Mouse (Mus musculus): ENCODE measurements around the gene Ndufa8. TPM values are rescaled to one million over a fixed set of nuclear protein-coding genes. Genes with fewer than 3 reads are reported as not detected.

The Ndufa8 gene
- polyA plus RNA-seq, 1 experiment from 2014 or later = 236 TPM

- Histone ChIP-seq H3K4me2 (ENCODE audit: low read depth, low read length) (no peak overlapping the region), H3K36me3 (ENCODE audit: control insufficient read depth, insufficient read depth, low read length) (no peaks in the 10 kb centered on the region), H3K9ac (ENCODE audit: low read depth, low read length) (no peak overlapping the region), H3K4me3 (ENCODE audit: low read depth, low read length) (no peak overlapping the region), H3K9me3 (ENCODE audit: control insufficient read depth, low read length) (no peaks in the 10 kb centered on the region), H3K27me3 (replicated peaks; ENCODE audit: control insufficient read depth, insufficient read depth, low read length) (peaks cover 9% of the 10 kb centered on the region), H3K27ac (replicated peaks; ENCODE audit: low read depth, low read length) (no peak overlapping the region), H3K4me1 (ENCODE audit: control insufficient read depth, insufficient read depth, low read length) (peaks cover 11% of the 10 kb centered on the region)
- WGBS = 17% methylated on average over 4 of the region's 4 CpGs
- DNase-seq (ENCODE audit: low spot score) (peak; percentile 89), ATAC-seq (ENCODE audit: low read depth) (0 out of 2 replicates have a peak, but pooled peaks have one; percentile 32)
These were observed 39.8 kb downstream of the Ndufa8 start for GRCm38 (mm10) chr2:36009386-36009785.

DNA sequence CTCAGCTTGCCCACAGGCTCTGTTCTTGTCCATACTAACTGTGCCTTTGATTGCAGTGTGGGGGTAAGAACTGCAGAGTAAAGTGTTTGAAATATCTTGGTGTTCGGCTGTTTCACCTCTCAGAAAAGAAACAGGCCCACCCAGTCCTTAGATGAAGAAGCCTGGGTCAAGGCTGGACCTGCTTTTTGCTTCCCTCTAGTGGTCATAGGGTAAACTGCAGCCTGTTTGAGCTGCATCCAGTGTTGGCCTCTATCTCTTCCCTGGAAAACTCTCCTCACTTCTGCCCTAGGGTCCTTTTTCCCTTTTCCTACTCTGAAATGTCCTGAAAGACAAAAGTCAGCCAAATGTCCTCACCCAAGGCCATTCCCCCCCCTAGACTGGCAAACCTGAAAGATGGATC lies 41.1 kb downstream of the Ndufa8 start:
- Histone ChIP-seq H3K4me2 (ENCODE audit: low read depth, low read length) (no peak overlapping the region), H3K4me3 (ENCODE audit: low read depth, low read length) (no peak overlapping the region), H3K36me3 (ENCODE audit: control insufficient read depth, insufficient read depth, low read length) (no peaks in the 10 kb centered on the region), H3K27ac (replicated peaks; ENCODE audit: low read depth, low read length) (no peak overlapping the region), H3K27me3 (replicated peaks; ENCODE audit: control insufficient read depth, insufficient read depth, low read length) (peaks cover 9% of the 10 kb centered on the region), H3K4me1 (ENCODE audit: control insufficient read depth, insufficient read depth, low read length) (peaks cover 11% of the 10 kb centered on the region), H3K9me3 (ENCODE audit: control insufficient read depth, low read length) (no peaks in the 10 kb centered on the region), H3K9ac (ENCODE audit: low read depth, low read length) (no peak overlapping the region)
- ATAC-seq (ENCODE audit: low read depth) (no peak), DNase-seq (ENCODE audit: low spot score) (peak; percentile 25)
- WGBS = 27% methylated on average over 1 of the region's 1 CpGs

GRCm38 (mm10) chr2:36002188-36002587 lies 47.0 kb downstream of the Ndufa8 start:
- Histone ChIP-seq H3K4me3 (ENCODE audit: low read depth, low read length) (no peak overlapping the region), H3K27me3 (replicated peaks; ENCODE audit: control insufficient read depth, insufficient read depth, low read length) (no peaks in the 10 kb centered on the region), H3K36me3 (ENCODE audit: control insufficient read depth, insufficient read depth, low read length) (no peaks in the 10 kb centered on the region), H3K4me2 (ENCODE audit: low read depth, low read length) (no peak overlapping the region), H3K9me3 (ENCODE audit: control insufficient read depth, low read length) (no peaks in the 10 kb centered on the region), H3K27ac (replicated peaks; ENCODE audit: low read depth, low read length) (no peak overlapping the region), H3K4me1 (ENCODE audit: control insufficient read depth, insufficient read depth, low read length) (no peaks in the 10 kb centered on the region), H3K9ac (ENCODE audit: low read depth, low read length) (no peak overlapping the region)
- ATAC-seq (ENCODE audit: low read depth) (no peak), DNase-seq (ENCODE audit: low spot score) (no peak)
- WGBS = 34% methylated on average over 6 of the region's 6 CpGs

- DNase-seq (ENCODE audit: low spot score) = no peak
- H3K9ac ChIP-seq (ENCODE audit: low read depth, low read length) = no peak overlapping the region
- no peak for ATAC-seq (ENCODE audit: low read depth)
- no peaks in the 10 kb centered on the region for H3K9me3 ChIP-seq (ENCODE audit: control insufficient read depth, low read length)
- H3K4me1 ChIP-seq (ENCODE audit: control insufficient read depth, insufficient read depth, low read length) = no peaks in the 10 kb centered on the region
- H3K4me2 ChIP-seq (ENCODE audit: low read depth, low read length) = no peak overlapping the region
- H3K27ac ChIP-seq (replicated peaks; ENCODE audit: low read depth, low read length) = no peak overlapping the region
- no peaks in the 10 kb centered on the region; the same call in 1 of the 2 replicates for H3K27me3 ChIP-seq (replicated peaks; ENCODE audit: control insufficient read depth, insufficient read depth, low read length)
- no peak overlapping the region for H3K4me3 ChIP-seq (ENCODE audit: low read depth, low read length)
- 38% methylated on average over 1 of the region's 1 CpGs for WGBS
- H3K36me3 ChIP-seq (ENCODE audit: control insufficient read depth, insufficient read depth, low read length) = no peaks in the 10 kb centered on the region
These were observed 48.8 kb downstream of the Ndufa8 start for GRCm38 (mm10) chr2:36000390-36000789.

DNA sequence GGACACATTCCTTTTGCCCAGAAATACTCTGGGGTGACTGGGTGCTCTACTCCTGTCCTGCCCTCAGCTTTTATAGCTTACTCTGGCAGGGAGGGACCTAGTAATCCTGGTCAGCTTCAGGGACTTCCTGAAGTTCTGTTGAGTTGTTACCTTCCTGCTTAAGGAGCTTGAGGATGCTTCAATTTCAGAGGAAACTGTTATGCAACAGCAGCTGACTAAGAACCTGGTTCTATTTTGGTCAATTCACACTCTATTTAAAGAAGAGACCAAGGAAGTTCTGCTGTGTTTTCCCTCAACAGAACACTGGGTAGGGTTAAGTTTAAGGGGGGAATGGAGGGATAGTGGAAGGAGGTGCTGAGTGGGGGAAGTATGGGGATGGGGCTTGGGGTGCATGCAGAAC lies 50.0 kb downstream of the Ndufa8 start:
- Histone ChIP-seq H3K27ac (replicated peaks; ENCODE audit: low read depth, low read length) (no peak overlapping the region), H3K4me1 (ENCODE audit: control insufficient read depth, insufficient read depth, low read length) (no peaks in the 10 kb centered on the region), H3K9ac (ENCODE audit: low read depth, low read length) (no peak overlapping the region), H3K27me3 (replicated peaks; ENCODE audit: control insufficient read depth, insufficient read depth, low read length) (no peaks in the 10 kb centered on the region; the same call in 1 of the 2 replicates), H3K4me2 (ENCODE audit: low read depth, low read length) (no peak overlapping the region), H3K36me3 (ENCODE audit: control insufficient read depth, insufficient read depth, low read length) (no peaks in the 10 kb centered on the region), H3K9me3 (ENCODE audit: control insufficient read depth, low read length) (no peaks in the 10 kb centered on the region), H3K4me3 (ENCODE audit: low read depth, low read length) (no peak overlapping the region)
- ATAC-seq (ENCODE audit: low read depth) = no peak
- no peak for DNase-seq (ENCODE audit: low spot score)

DNA sequence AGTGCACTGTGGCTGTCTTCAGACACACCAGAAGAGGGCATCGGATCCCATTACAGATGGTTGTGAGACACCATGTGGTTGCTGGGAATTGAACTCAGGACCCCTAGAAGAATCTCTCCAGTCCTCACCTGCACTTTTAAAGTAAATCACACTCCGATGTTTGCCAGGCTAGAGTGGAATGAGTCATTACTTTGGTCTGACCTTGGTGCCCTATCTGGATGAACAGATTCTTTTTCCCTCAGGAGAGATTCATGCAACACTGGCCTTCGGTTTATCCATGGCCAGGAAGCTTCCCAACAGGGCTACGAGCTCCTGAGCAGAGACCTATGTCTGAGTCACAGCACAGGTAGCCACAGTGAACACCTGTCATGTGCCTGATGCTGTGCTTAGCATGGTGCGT lies 50.8 kb downstream of the Ndufa8 start:
- ATAC-seq (ENCODE audit: low read depth) (no peak), DNase-seq (ENCODE audit: low spot score) (no peak)
- Histone ChIP-seq H3K9ac (ENCODE audit: low read depth, low read length) (no peak overlapping the region), H3K27me3 (replicated peaks; ENCODE audit: control insufficient read depth, insufficient read depth, low read length) (no peaks in the 10 kb centered on the region; the same call in 1 of the 2 replicates), H3K36me3 (ENCODE audit: control insufficient read depth, insufficient read depth, low read length) (no peaks in the 10 kb centered on the region), H3K4me3 (ENCODE audit: low read depth, low read length) (no peak overlapping the region), H3K4me1 (ENCODE audit: control insufficient read depth, insufficient read depth, low read length) (no peaks in the 10 kb centered on the region), H3K27ac (replicated peaks; ENCODE audit: low read depth, low read length) (no peak overlapping the region), H3K4me2 (ENCODE audit: low read depth, low read length) (no peak overlapping the region), H3K9me3 (ENCODE audit: control insufficient read depth, low read length) (no peaks in the 10 kb centered on the region)
- WGBS = 83% methylated on average over 5 of the region's 5 CpGs

- Histone ChIP-seq H3K4me3 (ENCODE audit: low read depth, low read length) (no peak overlapping the region), H3K9ac (ENCODE audit: low read depth, low read length) (no peak overlapping the region), H3K36me3 (ENCODE audit: control insufficient read depth, insufficient read depth, low read length) (no peaks in the 10 kb centered on the region), H3K9me3 (ENCODE audit: control insufficient read depth, low read length) (no peaks in the 10 kb centered on the region), H3K4me2 (ENCODE audit: low read depth, low read length) (no peak overlapping the region), H3K27ac (replicated peaks; ENCODE audit: low read depth, low read length) (no peak overlapping the region), H3K27me3 (replicated peaks; ENCODE audit: control insufficient read depth, insufficient read depth, low read length) (no peaks in the 10 kb centered on the region; the same call in 1 of the 2 replicates), H3K4me1 (ENCODE audit: control insufficient read depth, insufficient read depth, low read length) (no peaks in the 10 kb centered on the region)
- WGBS = 68% methylated on average over 2 of the region's 2 CpGs
- no peak for DNase-seq (ENCODE audit: low spot score)
- ATAC-seq (ENCODE audit: low read depth) = no peak
These were observed 52.5 kb downstream of the Ndufa8 start for GRCm38 (mm10) chr2:35996753-35997152.

GRCm38 (mm10) chr2:35994303-35994702 lies 54.9 kb downstream of the Ndufa8 start:
- no peaks in the 10 kb centered on the region for H3K9me3 ChIP-seq (ENCODE audit: control insufficient read depth, low read length)
- no peak overlapping the region for H3K9ac ChIP-seq (ENCODE audit: low read depth, low read length)
- H3K4me3 ChIP-seq (ENCODE audit: low read depth, low read length) = no peak overlapping the region
- H3K4me2 ChIP-seq (ENCODE audit: low read depth, low read length) = no peak overlapping the region
- WGBS = 79% methylated on average over 6 of the region's 6 CpGs
- DNase-seq (ENCODE audit: low spot score) (no peak), ATAC-seq (ENCODE audit: low read depth) (no peak)
- H3K27me3 ChIP-seq (replicated peaks; ENCODE audit: control insufficient read depth, insufficient read depth, low read length) = no peaks in the 10 kb centered on the region; the same call in 1 of the 2 replicates
- no peaks in the 10 kb centered on the region for H3K36me3 ChIP-seq (ENCODE audit: control insufficient read depth, insufficient read depth, low read length)
- no peak overlapping the region for H3K27ac ChIP-seq (replicated peaks; ENCODE audit: low read depth, low read length)
- H3K4me1 ChIP-seq (ENCODE audit: control insufficient read depth, insufficient read depth, low read length) = no peaks in the 10 kb centered on the region

DNA sequence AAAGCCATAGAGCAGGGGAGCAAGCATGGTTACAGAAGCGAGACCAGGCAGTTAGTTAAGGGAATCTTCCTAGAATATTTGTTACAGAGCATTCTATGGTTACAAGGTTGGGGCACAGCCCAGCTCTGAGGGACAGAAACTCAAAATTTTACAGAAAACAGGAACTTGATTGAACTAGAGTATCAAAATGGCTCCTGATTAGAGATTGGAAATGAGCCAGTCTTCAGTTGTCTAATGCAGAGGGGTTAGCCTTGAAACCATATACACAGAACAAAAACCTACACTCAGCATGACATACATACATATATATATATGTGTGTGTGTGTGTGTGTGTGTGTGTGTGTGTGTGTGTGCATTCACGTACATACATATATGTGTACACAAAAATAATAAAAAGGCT lies 55.7 kb downstream of the Ndufa8 start:
- Histone ChIP-seq H3K27me3 (replicated peaks; ENCODE audit: control insufficient read depth, insufficient read depth, low read length) (no peaks in the 10 kb centered on the region; the same call in 1 of the 2 replicates), H3K9me3 (ENCODE audit: control insufficient read depth, low read length) (no peaks in the 10 kb centered on the region), H3K4me3 (ENCODE audit: low read depth, low read length) (no peak overlapping the region), H3K27ac (replicated peaks; ENCODE audit: low read depth, low read length) (no peak overlapping the region), H3K4me1 (ENCODE audit: control insufficient read depth, insufficient read depth, low read length) (no peaks in the 10 kb centered on the region), H3K36me3 (ENCODE audit: control insufficient read depth, insufficient read depth, low read length) (no peaks in the 10 kb centered on the region), H3K9ac (ENCODE audit: low read depth, low read length) (no peak overlapping the region), H3K4me2 (ENCODE audit: low read depth, low read length) (no peak overlapping the region)
- no peak for ATAC-seq (ENCODE audit: low read depth)
- WGBS = 76% methylated on average over 2 of the region's 2 CpGs
- no peak for DNase-seq (ENCODE audit: low spot score)

Data from embryonic facial prominence, embryonic 14.5 days (tissue).